Mouse (Mus musculus) stomach, postnatal 0 days (tissue): ENCODE data around the gene Xrcc5. TPM values are rescaled to one million over a fixed set of nuclear protein-coding genes. Genes with fewer than 3 reads are reported as not detected.

Source experiments
- ATAC-seq: fragments of 200-750 bp; cut with Nextera tagmentation; 2 replicates; pipeline ENCODE4 v1.8.0; 2017; ENCODE audit not compliant: low FRiP score, low TSS enrichment
- DNase-seq: peaks from one replicate; pipeline ENCODE4 v3.0.0-alpha.2; 2016; ENCODE audit warnings: low spot score
- H3K27ac ChIP-seq: fragments of 300-500 bp; sonication (generic); replicated peaks from 2 replicates; pipeline ENCODE4 v1.5.1; 2014; ENCODE audit warnings: mild to moderate bottlenecking, control low read depth
- H3K27me3 ChIP-seq: fragments of 300-500 bp; sonication (generic); 2 replicates; pipeline ENCODE4 v1.6.1; 2014; ENCODE audit warnings: low read length; ENCODE audit not compliant: control insufficient read depth, insufficient read depth
- H3K36me3 ChIP-seq: fragments of 300-500 bp; sonication (generic); 2 replicates; pipeline ENCODE4 v1.6.1; 2014; ENCODE audit warnings: low read length, mixed read lengths; ENCODE audit not compliant: control insufficient read depth, insufficient read depth
- H3K4me1 ChIP-seq: fragments of 300-500 bp; sonication (generic); replicated peaks from 2 replicates; pipeline ENCODE4 v1.6.1; 2014; ENCODE audit warnings: antibody characterized with exemption; ENCODE audit not compliant: control insufficient read depth, insufficient read depth
- H3K4me2 ChIP-seq: fragments of 300-500 bp; sonication (generic); replicated peaks from 2 replicates; pipeline ENCODE4 v1.6.1; 2014; ENCODE audit warnings: low read depth, mild to moderate bottlenecking, control low read depth, moderate library complexity
- H3K4me3 ChIP-seq: fragments of 300-500 bp; sonication (generic); 2 replicates; pipeline ENCODE4 v1.5.1; 2014; ENCODE audit warnings: low read depth, low read length, control low read depth
- H3K9ac ChIP-seq: fragments of 300-500 bp; sonication (generic); 2 replicates; pipeline ENCODE4 v1.6.1; 2014; ENCODE audit warnings: mild to moderate bottlenecking, low read length, control low read depth, mixed read lengths
- H3K9me3 ChIP-seq: fragments of 300-500 bp; sonication (generic); 2 replicates; pipeline ENCODE4 v1.6.1; 2016; ENCODE audit warnings: low read length; ENCODE audit not compliant: control insufficient read depth
- CTCF ChIP-seq: IDR thresholded peaks from 2 replicates; pipeline ENCODE4 v1.5.1; 2016; ENCODE audit warnings: antibody characterized with exemption, low read depth, mild to moderate bottlenecking, moderate library complexity
- EP300 ChIP-seq: optimal IDR thresholded peaks from 2 replicates; pipeline ENCODE3; 2016; ENCODE audit warnings: antibody characterized with exemption
- WGBS: fragments of 180-500 bp; shearing (Covaris S2); extraction: QIAGEN DNeasy Blood & Tissue Kit; methylation state at CpG from one replicate; pipeline ENCODE4 v1.1.7; 2014; 5-methylcytosine and 5-hydroxymethylcytosine counted together
- polyA plus RNA-seq: library from polyadenylated mRNA; unstranded; fragments of >200 nt; fragmentation: Nextera tagmentation; extraction: Ambion mirVana; gene quantifications from 2 replicates; pipeline ENCODE4 v1.2.1, GENCODE M21; 2015

The Xrcc5 gene
- polyA plus RNA-seq, 1 experiment from 2014 or later: 21.1 TPM

DNA sequence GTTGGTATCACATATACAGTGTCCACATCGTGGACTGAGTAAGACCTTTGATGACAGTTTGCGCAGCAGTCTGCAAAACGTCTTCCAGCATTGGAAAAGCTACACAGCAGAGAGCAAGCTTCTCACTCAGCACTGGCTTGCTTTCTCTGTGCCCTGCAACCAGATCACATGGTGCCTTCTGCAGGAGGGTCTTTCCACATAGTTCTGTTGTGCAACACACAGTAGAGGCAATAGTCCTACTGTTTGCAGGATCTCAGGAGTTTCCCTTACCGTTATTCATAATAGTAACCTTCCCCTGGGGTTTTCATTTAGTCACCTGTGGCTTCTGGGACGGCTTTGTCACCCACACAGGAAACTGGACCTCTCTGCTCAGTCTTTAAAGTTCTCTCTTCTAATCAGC, 13.5 kb downstream of the Xrcc5 start:
- Histone ChIP-seq H3K4me1 (no peaks in the 10 kb centered on the region), H3K27me3 (no peaks in the 10 kb centered on the region), H3K9ac (no peak overlapping the region), H3K4me3 (no peak overlapping the region), H3K36me3 (peaks cover 3% of the 10 kb centered on the region; the same call in 1 of the 2 replicates), H3K27ac (no peak overlapping the region), H3K9me3 (no peaks in the 10 kb centered on the region), H3K4me2 (no peak overlapping the region)
- TF ChIP-seq EP300: no peak
- DNase-seq: no peak
- no peak for ATAC-seq
- 91% methylated on average over 5 of the region's 5 CpGs for WGBS

DNA sequence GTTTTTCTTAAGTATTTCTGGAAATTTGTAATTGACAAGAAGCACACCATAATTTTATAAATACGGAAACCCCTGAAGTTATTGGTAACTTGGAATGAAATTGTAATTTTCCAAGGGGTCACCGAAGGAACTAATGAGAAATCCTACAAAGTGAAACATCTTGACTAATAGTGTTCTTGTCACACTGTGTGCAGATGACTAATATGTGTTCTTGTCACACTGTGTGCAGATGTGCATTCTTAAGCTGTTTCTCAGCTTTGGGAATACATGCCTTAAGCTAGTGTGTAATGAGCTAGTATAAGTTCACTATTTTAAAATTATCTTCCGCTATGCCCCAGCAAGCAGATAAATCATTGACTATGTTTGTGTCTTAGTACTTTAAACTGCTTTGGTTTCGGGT, 16.0 kb downstream of the Xrcc5 start:
- H3K4me2 ChIP-seq: no peak overlapping the region
- H3K4me3 ChIP-seq: no peak overlapping the region
- H3K27me3 ChIP-seq: no peaks in the 10 kb centered on the region
- DNase-seq (no peak), ATAC-seq (no peak)
- WGBS: 93% methylated on average over 4 of the region's 4 CpGs
- H3K27ac ChIP-seq: no peak overlapping the region
- H3K9me3 ChIP-seq: no peaks in the 10 kb centered on the region
- no peaks in the 10 kb centered on the region for H3K4me1 ChIP-seq
- H3K36me3 ChIP-seq: peaks cover 3% of the 10 kb centered on the region; the same call in 1 of the 2 replicates
- H3K9ac ChIP-seq: no peak overlapping the region
- TF ChIP-seq CTCF (no peak), EP300 (no peak)

DNA sequence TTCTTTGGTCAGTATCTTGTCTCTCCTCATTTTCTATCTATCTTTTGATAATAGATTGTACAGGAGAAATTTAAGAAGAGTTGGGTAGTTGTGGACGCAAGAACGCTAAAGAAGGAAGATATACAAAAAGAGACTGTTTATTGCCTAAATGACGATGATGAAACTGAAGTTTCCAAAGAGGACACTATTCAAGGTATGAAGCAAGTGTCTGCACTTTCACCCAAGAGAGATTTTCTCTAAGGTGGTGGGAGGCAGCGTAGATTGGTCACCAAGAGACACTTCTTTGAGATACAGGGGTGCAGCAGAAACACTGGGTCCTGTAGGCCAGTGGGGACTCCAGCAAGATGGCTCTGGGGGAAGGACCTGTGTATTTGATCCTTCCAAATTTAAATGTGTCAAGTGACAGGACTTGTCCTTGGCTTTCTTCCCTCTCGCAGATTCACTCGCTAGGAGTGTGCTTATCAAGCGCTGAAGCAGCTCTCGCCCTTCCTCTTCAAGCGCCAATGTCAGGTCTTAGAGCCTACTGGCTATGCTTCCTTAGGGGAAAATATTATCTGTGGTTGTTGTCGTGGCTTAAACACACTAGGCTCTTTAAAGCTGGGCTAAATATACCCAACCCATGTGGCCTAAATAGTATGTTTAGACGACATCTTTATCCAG, 19.1 kb downstream of the Xrcc5 start:
- Histone ChIP-seq H3K27me3 (no peaks in the 10 kb centered on the region), H3K4me2 (no peak overlapping the region), H3K27ac (no peak overlapping the region), H3K4me3 (no peak overlapping the region), H3K9ac (no peak overlapping the region), H3K4me1 (no peaks in the 10 kb centered on the region), H3K9me3 (no peaks in the 10 kb centered on the region), H3K36me3 (peaks cover 4% of the 10 kb centered on the region; the same call in 1 of the 2 replicates)
- TF ChIP-seq EP300: no peak
- 91% methylated on average over 11 of the region's 11 CpGs for WGBS
- ATAC-seq (no peak), DNase-seq (no peak)

DNA sequence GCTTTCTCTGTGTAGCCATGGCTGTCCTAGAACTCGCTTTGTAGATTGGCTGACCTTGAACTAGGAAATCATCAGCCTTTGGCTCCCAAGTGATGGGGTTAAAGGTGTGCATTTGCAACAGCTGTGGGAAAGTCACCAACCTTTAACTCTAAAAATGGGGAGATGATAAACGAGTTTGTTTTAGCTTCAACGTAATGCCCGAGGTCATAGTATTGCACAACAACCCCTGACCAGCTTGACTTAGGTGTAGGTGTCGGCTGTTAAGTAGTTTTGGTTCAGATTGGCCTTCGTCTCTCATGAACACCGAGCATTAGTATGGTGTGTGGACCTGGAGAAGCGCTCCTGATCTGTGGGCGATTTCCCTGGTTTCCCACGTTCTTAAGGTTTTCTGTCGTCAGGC, 27.6 kb downstream of the Xrcc5 start:
- no peak overlapping the region for H3K4me2 ChIP-seq
- H3K27ac ChIP-seq: no peak overlapping the region
- 86% methylated on average over 11 of the region's 11 CpGs for WGBS
- no peaks in the 10 kb centered on the region for H3K4me1 ChIP-seq
- H3K4me3 ChIP-seq: no peak overlapping the region
- TF ChIP-seq CTCF (no peak), EP300 (no peak)
- DNase-seq (no peak), ATAC-seq (no peak)
- H3K36me3 ChIP-seq: peaks cover 11% of the 10 kb centered on the region
- no peaks in the 10 kb centered on the region for H3K27me3 ChIP-seq
- no peak overlapping the region for H3K9ac ChIP-seq
- no peaks in the 10 kb centered on the region for H3K9me3 ChIP-seq

DNA sequence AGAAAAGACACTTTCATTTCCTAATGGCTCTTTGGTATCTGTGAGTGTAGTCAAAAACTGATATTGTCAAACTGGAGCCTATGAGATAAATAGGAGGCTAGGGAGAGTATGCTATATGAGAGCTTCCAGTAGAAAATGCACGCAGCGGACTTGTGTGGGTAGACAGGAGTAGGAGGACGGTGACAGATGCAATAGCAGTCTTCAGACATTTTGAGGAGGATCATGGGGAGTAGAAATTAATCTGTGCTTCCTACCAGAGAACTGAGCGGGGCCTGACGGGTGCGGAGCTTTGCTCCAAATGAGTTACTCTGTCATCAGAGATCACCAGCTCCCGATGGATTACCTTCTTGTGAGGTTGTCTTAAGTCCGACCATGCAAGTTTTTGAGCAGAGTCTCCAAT, 29.6 kb downstream of the Xrcc5 start:
- 95% methylated on average over 8 of the region's 8 CpGs for WGBS

DNA sequence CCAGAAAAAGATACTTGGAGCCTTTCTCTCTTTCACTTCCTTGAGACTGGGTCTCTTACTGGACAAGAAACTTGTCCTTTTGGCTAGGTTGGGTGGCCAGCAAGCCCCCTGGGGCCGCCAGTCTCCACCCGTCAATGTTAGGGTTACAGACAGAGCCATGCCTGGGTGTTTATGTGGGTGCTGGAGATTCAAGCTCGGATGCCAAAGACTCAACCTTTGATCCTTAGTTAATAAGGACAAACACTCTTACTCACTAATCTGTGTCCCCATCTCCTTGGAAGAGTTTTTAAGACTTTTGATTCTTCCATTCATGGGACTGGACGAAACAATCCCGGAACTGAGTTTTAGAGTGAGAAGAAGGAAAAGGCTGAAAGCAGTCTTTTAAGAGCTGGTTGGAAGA, 31.1 kb downstream of the Xrcc5 start:
- Histone ChIP-seq H3K4me1 (no peaks in the 10 kb centered on the region), H3K36me3 (peaks cover 10% of the 10 kb centered on the region), H3K4me3 (no peak overlapping the region), H3K9me3 (no peaks in the 10 kb centered on the region), H3K9ac (no peak overlapping the region), H3K27me3 (no peaks in the 10 kb centered on the region), H3K27ac (no peak overlapping the region), H3K4me2 (no peak overlapping the region)
- 86% methylated on average over 5 of the region's 5 CpGs for WGBS
- ATAC-seq (no peak), DNase-seq (no peak)
- TF ChIP-seq EP300 (no peak), CTCF (no peak)

More for the DNA sequence above, 29.6 kb downstream of the Xrcc5 start:
- no peaks in the 10 kb centered on the region for H3K9me3 ChIP-seq
- no peak for DNase-seq
- H3K4me1 ChIP-seq: no peaks in the 10 kb centered on the region
- no peaks in the 10 kb centered on the region for H3K27me3 ChIP-seq
- H3K36me3 ChIP-seq: peaks cover 12% of the 10 kb centered on the region
- no peak for ATAC-seq
- H3K9ac ChIP-seq: no peak overlapping the region
- no peak overlapping the region for H3K27ac ChIP-seq
- TF ChIP-seq CTCF (no peak), EP300 (no peak)
- H3K4me2 ChIP-seq: no peak overlapping the region
- H3K4me3 ChIP-seq: no peak overlapping the region
